Mouse (Mus musculus): ENCODE measurements around the gene Sez6l2.

The Sez6l2 gene

DNA sequence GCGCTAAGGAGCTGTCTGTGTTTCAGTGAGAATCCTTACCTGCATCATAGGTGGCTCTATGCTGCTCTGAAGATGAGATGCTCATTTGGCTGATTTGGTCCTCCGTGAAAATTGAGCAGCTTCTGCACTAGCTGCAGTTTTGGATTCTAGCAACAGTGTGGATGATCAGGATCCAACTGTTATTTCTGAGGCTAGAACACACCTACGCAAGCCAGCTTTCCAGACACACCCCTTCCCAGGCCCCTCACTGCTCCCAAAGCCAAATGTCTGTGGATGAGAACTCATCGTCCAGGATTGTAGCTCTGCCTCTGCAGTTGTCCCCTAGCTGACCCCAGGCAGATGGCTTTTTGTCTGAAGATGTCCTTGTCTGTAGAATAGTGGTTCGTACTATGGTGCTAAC lies 10.7 kb downstream of the Sez6l2 start:
- no peak for DNase-seq (ENCODE audit: low read depth)

DNA sequence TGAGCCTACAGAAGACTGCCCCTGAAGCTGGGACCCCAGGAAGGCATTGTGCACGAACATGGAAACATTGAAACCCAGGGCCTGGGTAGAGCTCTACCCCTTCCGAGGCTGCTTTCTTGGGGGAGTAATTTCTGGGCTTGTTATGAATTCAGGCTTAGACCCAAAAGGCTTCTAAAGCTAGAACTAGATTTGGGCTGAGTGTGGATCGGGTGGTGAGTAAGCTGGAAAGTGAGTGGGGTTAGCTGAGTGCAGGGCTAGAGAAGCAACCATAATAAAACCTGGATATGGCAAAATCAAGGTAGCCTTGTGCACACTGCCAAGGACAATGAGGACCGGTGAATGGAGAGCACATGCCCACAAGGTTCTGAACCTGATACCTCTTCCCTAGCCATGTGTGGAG lies 11.6 kb downstream of the Sez6l2 start:
- DNase-seq (ENCODE audit: low read depth) = no peak

DNA sequence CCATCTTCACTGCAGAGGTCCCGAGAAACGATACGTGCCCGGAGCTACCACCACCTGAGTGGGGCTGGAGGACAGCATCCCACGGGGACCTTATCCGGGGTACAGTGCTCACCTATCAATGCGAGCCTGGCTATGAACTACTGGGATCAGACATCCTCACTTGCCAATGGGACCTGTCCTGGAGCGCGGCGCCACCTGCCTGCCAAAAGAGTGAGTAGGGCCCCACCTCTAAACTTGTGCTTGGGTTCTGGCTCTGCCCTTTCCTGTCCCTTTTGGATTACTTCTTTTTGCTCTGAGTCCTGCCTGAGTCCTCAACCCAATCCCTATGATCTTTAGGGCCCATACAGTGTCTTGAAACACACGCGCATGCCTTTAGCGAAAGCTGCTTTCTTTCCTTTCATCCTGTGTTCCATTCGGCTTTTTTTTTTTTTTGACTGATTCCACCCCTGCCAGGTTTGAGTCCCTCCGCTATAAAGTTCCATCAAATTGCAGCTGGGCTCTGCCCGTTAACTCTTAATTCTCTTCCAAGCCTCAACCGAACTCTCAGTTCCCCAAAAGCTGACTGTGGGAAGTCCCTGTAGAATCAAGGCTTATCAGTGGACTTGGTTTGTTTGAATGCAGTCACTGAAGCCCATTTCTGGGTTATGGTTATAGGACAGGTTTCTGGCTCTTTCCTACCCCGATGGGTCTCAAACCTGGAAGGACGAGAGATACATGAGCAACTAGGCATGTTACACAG lies 13.4 kb downstream of the Sez6l2 start:
- peak; percentile 62 for DNase-seq (ENCODE audit: low read depth)

DNA sequence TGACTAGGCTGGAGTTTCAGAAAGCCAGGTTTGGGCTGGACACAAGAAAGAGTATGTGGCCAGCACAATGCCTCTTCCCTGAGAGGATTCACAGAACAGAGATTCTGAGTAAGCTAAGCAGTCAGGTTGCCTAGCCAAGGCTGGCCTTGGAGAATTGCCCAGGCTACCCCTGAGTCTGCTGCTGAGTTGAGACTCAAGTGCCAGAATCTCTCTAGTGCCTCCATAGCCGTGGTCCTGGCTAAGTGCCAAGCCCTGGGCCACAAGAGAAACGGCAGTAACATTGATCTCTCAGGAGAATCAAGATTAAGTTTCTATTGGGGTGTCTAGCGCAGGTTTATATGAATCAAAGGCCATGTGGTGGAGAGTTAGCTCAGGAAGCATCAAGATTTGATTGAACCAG lies 15.2 kb downstream of the Sez6l2 start:
- peak; percentile 18 for DNase-seq (ENCODE audit: low read depth)

DNA sequence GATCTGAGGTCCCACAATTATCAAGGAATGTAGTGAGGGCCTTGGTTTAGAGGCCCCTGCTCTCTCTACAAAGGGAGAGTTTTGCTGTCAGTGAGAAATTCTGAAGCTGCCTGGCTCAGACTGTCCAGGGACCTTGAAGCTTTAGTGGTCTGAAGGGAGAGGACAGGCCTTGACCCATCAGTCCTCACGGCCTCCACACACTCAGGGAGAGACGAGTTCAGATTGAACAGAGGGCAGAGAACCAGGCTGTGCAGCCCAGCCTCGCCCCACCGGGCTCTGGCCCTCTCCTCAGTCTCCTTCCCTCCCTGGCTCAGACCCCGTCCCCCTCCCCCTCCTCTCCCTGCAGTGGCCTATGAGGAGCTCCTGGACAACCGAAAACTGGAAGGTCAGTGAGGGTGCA lies 17.0 kb downstream of the Sez6l2 start:
- DNase-seq (ENCODE audit: low read depth) = no peak

DNA sequence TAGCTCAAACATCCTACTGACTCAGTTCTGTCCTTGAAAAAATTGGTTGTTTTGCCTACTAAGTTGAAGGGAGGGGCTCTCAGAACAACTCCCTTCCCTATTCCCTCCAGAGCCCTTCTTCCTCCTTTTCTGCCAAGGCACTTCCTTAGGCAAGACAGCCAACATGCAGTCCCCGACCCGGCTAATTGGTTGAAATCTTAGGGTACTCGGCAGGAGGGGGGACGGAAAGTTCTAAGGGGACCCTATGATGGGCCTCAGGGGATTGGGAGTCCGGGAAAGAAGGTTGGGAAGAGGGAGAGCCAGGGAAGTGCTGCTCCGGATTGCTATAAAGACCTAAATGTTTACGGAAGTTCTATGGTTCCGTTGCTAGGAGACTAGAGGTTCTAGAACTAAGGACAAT lies 25.1 kb downstream of the Sez6l2 start:
- DNase-seq (ENCODE audit: low read depth) = peak; percentile 45

DNA sequence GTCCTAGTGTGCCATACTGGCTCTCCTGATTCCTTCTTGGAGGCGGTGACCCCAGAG lies 25.4 kb downstream of the Sez6l2 start, which contains the start of gene Cdipt:
Cdipt (plus strand) TSS at position 22 of the 57 bp plus-strand sequence.
- DNase-seq (ENCODE audit: low read depth) = no peak

DNA sequence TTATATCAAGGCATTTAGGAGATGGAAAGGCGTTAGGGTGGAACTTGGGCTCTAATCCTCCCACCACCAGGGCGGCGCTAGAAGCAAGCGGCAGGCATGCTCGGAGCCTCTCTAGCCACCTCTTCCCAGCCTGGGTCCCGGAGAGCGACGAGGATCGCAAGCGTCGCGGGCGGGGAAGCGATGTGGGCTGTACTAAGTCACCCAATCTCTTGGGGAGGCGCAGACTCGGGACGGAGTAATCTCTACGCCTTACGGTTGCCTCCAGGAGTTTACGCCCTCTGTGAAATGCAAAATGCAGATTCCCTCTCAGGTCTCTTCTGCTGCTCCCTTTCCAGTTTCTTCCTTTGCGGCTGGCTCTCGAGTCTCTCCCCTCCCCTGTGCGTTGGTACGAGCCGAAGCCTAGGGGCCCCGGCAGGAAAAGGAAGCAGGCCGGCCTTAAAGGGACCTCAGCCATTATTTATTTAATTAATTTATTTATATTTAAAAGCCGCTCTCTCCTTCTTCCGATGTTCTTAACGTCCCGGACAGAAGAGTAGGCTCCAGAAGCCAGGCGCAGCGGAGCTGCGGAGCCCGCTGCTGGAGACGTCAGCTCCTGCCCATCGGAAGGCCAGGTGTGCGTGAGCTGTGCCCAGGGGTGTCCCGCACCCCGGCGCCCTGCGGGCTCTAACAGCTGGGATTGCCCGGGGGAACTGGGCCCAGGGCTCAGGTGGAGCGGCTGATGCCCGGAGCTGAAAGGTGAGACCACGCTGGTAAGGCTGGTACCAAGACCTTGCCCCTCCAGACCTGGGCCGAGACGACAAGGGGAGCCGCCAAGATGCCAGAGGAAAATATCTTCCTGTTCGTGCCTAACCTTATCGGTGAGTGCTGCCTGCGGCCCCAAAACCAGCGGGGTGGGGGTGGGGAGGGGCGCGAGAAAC lies 25.8 kb downstream of the Sez6l2 start, which contains the start of gene Cdiptos:
Cdiptos (minus strand) TSS at position 149 of the 917 bp plus-strand sequence.
- peak; percentile 97 for DNase-seq (ENCODE audit: low read depth)

DNA sequence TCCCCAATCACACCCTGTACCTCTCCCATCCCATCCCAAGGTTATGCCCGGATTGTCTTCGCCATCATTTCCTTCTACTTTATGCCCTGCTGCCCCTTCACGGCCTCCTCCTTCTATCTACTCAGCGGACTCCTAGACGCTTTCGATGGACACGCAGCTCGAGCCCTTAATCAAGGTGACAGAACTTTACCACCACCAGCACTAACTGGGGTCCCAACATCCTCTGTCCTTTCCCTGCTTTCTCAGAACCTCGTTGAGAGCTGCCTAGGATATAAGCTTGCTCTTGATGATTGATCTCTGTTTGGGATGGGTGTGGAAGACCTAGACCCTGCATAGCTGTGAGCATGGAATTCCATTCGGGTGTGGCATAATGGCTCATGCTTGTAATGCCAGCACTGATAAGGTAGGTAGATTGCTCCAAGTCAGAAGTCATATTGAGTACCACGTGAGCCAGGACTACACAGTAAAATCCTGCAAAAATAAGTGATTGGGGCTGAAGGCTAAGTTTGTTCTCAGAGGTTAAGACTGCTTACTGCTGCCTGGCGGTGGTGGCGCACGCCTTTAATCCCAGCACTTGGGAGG lies 26.6 kb downstream of the Sez6l2 start:
- DNase-seq (ENCODE audit: low read depth) = no peak

DNA sequence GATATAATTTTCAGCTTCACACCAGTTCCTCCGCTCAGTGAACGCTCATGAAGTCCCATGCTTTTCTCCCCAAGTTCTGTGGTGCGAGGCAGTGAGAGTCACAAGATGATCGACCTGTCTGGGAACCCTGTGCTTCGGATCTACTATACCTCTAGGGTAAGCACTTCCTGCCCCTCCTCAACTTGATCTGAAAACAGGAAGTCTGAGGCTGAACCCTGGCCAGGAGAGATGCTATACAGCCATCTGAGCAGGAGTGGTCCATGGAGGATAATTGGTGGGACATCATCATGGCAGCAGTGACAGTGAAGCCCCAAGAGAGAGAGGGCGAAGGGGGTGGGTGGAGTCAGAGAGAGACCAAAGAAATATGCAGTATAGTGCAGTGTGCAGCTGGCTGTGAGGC lies 28.5 kb downstream of the Sez6l2 start:
- no peak for DNase-seq (ENCODE audit: low read depth)

DNA sequence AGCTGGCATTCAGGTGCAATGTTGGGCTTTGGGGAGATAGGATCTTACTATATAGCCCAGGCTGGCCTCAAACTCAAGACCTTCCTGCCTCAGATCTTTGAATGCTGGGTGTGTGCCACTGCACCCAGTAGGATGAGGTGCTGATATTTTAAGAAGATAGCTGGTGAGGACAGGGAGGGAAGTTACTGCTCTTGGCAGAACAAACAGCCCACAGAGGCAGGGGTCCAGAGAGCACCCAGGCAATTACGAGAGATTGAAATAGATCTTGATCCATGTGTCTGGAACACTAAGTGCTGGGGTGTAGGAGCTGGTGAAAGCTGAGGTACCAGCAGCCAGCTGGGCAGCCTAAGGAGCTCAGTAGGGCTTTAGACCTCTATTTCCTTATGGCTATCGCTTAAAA lies 31.2 kb downstream of the Sez6l2 start:
- DNase-seq (ENCODE audit: low read depth) = no peak

DNA sequence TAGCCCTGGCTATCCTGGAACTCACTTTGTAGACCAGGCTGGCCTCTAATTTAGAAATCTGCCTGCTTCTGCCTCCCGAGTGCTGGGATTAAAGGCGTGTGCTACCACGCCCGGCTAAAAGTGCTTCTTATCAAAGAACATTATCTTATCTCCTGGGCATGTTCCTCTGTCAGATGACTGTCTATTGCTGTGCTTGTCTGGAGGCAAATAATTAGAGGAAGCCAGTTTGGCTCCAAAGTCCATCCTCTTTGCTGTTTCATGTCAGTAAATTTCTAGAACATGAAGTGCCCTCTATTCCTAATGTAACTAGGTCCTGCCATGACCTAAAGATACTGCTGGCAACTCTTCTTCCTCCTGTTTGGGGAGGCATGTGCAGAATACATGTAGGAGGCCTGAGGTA lies 31.7 kb downstream of the Sez6l2 start:
- DNase-seq (ENCODE audit: low read depth) = no peak

DNA sequence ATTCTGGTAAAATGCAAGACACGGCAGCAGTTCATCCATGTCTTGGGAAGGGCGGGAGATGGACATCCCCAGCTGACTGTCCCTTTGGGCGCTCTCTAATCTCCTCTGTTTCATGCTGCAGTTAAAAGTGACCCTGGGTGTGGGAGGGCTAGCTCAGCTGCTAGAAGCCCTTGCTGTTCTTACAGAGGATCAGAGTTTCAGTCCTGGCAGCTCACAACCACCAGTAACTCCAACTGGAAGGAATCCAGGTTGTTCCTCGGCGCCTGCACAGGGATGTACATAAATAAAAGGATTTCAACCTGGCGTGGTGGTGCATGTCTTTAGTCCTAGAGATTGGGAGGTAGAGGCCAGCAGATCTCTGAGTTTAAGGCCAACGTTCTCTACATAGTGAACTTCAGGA lies 32.8 kb downstream of the Sez6l2 start:
- DNase-seq (ENCODE audit: low read depth) = no peak

DNA sequence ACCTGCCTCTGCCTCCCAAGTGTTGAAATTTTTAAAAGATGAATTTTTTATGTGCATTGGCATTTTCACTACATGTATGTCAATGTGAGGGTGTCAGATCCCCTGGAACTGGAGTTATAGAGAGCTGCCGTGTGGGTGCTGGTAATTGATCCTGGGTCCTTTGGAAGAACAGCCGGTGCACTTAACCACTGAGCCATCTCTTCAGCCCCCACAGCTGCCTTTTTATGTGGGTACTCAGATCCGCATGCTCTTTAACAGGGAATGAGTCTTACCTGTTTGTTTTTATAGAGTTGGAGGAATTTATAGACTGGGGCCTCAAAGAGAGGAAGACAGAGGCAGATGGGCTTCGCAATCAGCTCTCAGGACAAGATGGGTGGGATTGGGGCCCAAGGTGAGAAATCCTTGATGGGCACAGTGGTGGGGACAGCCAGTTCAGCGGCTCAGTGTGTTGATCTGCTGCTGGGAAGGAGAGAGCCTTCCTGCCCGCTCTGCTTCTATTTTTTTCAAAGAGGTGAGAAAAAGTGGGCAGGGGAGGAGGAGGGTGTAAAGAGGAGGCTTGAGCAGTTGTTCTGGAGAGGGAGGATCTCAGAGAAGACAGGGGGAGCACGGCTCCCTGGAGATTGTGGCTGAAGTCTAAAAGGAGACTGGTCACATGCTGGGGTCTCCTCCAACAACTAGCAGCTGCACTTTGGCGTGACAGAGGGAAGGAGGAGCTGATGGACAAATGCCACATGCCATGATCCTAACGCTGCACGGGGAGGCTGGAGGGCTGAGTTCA lies 34.5 kb downstream of the Sez6l2 start:
- DNase-seq (ENCODE audit: low read depth) = no peak

DNA sequence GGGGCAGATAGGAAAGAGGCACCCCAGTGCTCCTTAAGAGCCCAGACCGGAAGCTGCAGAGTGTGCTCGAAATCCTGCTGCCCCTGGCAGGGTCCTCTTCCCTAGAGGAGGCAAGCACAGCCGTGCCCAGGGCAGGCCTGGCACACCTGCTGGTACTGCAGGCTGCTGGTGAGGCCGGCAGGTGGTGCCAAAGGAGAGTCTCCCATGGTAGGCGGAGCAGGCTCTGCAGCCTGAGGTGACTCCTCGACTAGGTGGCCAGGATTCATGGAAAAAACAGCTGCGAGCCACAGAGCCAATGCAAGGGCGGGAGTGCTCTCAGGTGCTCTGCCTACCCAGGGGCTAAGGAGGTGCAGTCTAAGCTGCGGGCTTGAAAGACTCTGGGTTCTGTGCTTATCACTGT lies 36.0 kb downstream of the Sez6l2 start:
- peak; percentile 46 for DNase-seq (ENCODE audit: low read depth)

DNA sequence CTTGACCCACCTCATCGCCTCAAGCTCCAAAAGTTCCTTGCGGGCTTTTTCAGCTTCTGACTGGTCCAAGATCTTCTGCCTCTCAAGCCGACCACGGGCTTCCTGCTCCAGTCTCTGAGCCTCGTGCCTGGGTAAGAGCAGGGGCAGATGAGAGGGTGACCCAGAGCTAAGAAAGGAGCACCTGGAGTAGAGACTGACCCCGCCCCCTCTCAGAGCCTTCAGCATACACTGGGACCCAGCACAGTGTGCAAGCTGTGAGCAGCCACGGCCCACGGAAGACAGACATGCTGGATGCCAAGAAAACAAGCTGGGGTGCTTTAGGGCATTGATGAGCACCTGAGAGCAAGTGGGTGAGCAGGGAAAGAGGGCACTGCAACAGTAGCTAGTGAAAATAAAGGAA lies 38.5 kb downstream of the Sez6l2 start:
- DNase-seq (ENCODE audit: low read depth) = no peak

DNA sequence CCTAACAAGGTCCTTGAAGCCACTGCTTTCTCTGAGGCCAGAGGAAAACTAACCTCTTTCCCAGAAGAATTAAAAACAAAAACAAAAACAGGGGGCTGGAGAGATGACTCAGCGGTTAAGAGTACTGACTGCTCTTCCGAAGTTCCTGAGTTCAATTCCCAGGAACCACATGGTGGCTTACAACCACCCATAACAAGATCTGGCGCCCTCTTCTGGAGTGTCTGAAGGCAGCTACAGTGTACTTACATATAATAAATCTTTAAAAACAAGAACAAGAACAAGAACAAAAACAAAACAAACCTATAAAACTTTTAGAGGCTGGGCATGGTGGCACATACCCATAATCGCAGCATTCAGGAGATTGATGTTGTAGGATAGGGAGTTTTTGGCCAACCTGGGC lies 46.1 kb downstream of the Sez6l2 start:
- DNase-seq (ENCODE audit: low read depth) = peak; percentile 32

DNA sequence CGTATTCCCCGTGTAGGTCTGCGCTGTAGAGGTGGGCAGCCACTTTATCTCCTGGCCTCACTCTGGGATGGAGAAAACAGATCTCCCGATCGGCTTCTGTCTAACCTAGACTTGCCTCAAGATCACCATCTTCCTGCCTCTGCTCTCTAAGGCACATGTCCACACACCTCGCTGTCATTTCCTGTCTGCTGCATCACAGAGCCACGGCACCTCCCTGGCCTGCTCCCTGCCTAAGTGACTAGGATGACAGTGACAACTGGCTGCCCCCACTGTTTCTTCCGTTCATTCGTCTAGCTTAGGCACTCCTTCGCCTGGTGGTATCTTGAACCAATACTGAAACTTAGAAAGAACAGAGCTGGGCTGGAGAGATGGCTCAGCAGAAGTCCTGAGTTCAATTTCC lies 49.2 kb downstream of the Sez6l2 start:
- DNase-seq (ENCODE audit: low read depth) = no peak

DNA sequence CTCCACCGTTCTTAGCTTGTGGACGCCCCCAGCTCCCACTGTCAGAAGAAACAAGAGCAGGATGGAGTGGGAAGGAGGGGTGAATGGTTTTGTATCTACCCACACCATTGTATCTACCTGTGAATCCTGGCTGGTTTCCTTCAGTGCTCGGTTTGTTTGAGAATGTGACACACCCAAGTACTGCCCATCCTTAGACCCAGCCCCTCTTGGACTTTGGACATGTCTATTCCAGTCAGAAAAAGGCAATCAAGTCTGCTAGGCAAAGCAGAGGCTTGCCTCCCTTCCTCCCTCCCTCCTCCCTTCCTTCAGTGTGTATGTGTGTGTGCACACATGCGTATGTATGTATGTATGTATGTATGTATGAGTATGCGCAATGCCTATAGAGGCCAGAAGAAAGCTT lies 53.3 kb downstream of the Sez6l2 start:
- DNase-seq (ENCODE audit: low read depth) = no peak

DNA sequence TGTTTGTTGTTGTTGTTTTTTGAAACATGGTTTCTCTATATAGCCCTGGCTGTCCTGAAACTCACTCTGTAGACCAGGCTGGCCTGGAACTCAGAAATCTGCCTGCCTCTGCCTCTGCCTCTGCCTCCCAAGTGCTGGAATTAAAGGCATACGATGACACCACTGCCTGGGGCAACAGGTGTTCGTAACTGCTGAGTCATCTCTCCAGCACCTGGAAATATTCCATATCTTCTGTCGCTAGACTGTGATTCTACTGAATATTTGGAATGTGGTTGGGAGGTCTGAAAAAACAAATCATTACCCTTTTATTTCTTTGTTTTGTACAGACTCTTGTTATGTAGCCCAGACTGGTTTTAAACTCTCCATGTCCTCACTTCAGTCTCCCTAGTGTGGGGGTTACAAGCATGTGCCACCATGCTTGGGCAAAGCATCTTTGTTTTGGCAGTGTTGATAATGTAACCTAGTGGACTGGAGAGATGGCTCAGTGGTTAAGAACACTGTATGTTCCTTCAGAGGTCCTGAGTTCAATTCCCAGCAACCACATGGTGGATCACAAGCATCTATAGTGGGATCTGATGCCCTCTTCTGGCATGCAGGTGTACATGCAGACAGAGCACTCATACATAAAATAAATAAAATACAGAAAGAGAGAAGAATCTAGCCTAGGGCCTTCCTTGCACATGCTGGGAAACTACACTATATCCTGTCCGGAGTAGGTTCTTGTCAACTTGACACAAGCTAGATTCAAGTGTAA lies 53.9 kb downstream of the Sez6l2 start:
- DNase-seq (ENCODE audit: low read depth) = no peak

DNA sequence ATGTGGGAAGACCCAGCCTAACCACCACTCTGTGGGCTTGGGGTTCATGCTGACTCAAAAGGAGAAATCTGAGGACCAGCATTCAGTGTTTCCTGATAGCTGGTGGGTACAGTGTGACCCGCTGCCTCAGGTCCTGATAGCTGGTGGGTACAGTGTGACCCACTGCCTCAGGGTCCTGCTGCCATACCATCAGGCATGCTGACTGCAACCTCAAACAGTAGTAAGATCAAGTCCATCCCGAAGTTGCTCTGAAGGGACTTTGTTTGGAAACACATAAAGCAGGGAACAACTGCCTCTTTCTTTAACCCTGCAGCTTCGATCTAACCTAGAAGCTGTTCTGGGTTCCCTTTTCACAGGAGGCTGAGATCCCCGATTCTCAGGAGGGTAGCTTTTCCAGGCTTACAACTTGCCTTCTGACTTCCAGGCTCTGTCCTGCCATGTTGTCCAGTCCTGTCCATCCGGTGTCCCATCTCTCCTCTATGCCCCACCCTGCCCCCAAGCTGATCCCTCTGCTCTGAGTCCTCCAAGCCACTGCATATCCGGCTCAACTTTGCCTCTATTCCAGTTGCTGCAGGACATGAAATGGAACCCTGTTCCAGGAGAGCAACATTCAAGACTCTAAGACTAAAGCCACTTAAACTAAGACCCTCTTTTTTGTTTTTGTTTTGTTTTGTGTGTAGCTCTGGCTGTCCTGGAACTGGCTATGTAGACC lies 57.1 kb downstream of the Sez6l2 start:
- DNase-seq (ENCODE audit: low read depth) = no peak
